Mouse (Mus musculus) embryonic fibroblast, embryonic 13.5 days (primary cell): ENCODE data around the gene Ppp2r5b. TPM values are rescaled to one million over a fixed set of nuclear protein-coding genes. Genes with fewer than 3 reads are reported as not detected.

Experiments
- H3K27ac ChIP-seq: 2 replicates; pipeline ENCODE4 v1.5.1; 2012; ENCODE audit warnings: low read length, control low read depth, inconsistent platforms; ENCODE audit not compliant: insufficient read depth
- H3K4me1 ChIP-seq: 2 replicates; pipeline ENCODE4 v1.6.1; 2011; ENCODE audit warnings: low read length; ENCODE audit not compliant: control insufficient read depth, insufficient read depth
- H3K4me3 ChIP-seq: 2 replicates; pipeline ENCODE4 v1.5.1; 2011; ENCODE audit warnings: mild to moderate bottlenecking, control low read depth, low read length; ENCODE audit not compliant: insufficient read depth
- CTCF ChIP-seq: IDR thresholded peaks from 2 replicates; pipeline ENCODE4 v1.5.1; 2011; ENCODE audit warnings: mild to moderate bottlenecking, control low read depth, low read length, moderate library complexity, borderline replicate concordance; ENCODE audit not compliant: insufficient read depth
- POLR2A ChIP-seq: IDR thresholded peaks from 2 replicates; pipeline ENCODE4 v1.6.1; 2011; ENCODE audit warnings: low read depth, mild to moderate bottlenecking, control low read depth, low read length, moderate library complexity
- polyA plus RNA-seq: library from polyadenylated mRNA; stranded (reverse); fragments of >200 nt; gene quantifications from 2 replicates; pipeline ENCODE4 v1.2.4, GENCODE M21; 2011; ENCODE audit warnings: low read depth; ENCODE audit not compliant: missing spikeins, insufficient read length

Gene Ppp2r5b
- polyA plus RNA-seq, 1 experiment = 26.0 TPM

DNA sequence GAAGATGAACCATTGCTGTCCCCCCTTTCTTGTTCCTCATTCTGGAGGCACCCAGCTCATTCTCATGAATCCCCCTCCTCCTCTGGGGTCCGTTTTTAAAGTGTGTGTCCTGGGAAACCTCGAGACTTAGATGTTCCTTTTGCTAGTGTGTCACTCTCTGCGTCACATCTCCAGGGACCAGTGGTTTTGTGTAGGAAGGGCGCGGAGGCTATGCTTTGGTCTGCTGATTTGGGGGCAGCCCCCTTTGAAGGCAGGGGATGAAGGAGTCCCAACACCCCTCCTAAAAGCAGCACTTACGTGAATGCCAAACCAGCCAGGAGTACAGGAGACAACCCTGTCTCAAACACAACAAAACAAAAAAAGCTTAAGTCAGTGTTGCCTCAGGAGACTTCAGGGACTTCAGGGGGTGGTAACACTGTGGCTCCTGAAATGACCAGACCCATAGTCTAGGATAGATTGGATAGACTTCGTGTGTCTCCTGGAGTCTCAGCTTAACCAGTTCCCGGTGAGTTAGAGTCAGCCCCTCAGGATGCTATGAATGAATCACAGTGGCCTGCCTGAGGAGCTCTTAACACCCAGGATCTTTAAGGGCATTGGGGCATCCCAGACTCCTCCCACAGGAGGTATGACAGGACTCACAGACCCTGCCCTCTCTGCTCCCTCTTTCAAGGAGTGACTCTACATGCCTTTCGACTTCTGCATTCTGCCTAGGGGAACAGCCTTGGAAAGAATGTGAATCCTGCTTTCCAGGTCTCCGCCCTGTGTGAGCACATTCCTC, 42.2 kb upstream of the Ppp2r5b start:
- Histone ChIP-seq H3K27ac (peak overlapping the region; percentile 87), H3K4me1 (peaks cover 12% of the 10 kb centered on the region), H3K4me3 (peak overlapping the region; percentile 90)
- TF ChIP-seq CTCF (no peak), POLR2A (peak; percentile 98)

DNA sequence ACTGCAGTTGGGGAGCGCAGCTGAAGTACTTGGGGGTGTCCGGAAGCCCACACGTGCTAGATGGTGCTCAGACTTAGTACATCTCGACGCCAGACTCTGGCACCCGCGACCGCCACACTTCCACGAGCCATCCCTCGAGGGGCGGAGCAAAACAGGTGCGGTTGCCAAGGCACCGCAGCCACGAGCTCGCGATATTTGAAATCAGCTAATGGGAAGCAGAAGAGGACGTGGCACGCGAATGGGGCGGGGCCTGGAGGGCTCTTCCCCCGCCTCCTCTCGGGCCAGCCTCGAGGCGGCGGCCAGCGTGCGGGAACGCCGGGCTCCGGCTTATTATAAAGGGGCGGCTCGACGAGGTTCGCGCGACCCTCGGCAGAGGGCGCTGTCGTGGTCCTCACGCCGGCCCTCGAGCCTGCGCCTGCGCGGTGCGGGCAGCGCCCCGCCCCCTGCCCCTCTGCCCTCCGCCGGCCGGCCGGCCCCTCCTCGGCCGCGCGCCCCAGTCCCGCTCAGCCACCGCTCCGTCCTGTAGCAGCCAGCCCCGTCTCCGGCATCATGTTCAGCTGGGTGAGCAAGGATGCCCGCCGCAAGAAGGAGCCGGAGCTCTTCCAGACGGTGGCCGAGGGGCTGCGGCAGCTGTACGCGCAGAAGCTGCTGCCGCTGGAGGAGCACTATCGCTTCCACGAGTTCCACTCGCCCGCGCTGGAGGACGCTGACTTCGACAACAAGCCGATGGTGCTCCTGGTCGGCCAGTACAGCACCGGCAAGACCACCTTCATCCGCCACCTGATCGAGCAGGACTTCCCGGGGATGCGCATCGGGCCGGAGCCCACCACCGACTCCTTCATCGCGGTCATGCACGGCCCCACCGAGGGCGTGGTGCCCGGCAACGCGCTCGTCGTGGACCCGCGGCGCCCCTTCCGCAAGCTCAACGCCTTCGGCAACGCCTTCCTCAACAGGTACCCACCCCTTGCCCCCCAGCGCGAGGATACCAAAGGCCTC, 41.1 kb upstream of the Ppp2r5b start, which contains the start of gene Ehd1:
Gene Ehd1, plus strand, starts transcription at position 300 of the 996 bp plus-strand sequence.
- Histone ChIP-seq H3K4me1 (peaks cover 12% of the 10 kb centered on the region), H3K27ac (peak within 1 kb of the TSS; percentile 83), H3K4me3 (peak within 1 kb of the TSS; percentile 90)
- TF ChIP-seq CTCF (peak; percentile 62; the same call in 1 of the 2 replicates), POLR2A (peak; percentile 88)

GRCm38 (mm10) chr19:6275740-6276389, 40.2 kb upstream of the Ppp2r5b start:
- H3K27ac ChIP-seq = peak overlapping the region; percentile 65
- peak overlapping the region; percentile 68 for H3K4me3 ChIP-seq
- no peak for TF ChIP-seq CTCF
- no peak for TF ChIP-seq POLR2A
- peaks cover 10% of the 10 kb centered on the region; the same call in 1 of the 2 replicates for H3K4me1 ChIP-seq

- Histone ChIP-seq H3K4me3 (no peak overlapping the region), H3K27ac (no peak overlapping the region), H3K4me1 (no peaks in the 10 kb centered on the region; the same call in 1 of the 2 replicates)
- TF ChIP-seq POLR2A (no peak), CTCF (no peak)
Observed at GRCm38 (mm10) chr19:6273998-6274608, 38.4 kb upstream of the Ppp2r5b start.

DNA sequence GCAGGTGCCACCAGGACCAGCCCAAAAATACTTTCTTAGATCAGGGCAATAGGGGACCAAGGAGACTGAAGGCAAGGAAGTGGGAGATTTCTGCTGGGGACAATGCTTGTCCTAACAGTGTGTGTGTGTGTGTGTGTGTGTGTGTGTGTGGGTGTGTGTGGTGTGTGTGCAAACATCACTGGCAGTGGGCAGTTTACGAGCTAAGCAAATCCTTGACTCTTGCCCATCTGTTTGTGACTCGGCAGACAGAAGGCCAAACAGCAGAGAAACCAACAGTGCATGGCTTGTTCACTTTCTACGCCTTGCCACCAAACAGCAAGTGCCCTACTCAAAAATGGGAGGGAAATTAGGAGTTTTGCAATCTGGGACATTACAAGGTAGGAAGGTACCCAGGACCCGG, 37.9 kb upstream of the Ppp2r5b start:
- no peak for TF ChIP-seq POLR2A
- TF ChIP-seq CTCF = no peak
- no peak overlapping the region for H3K4me3 ChIP-seq

DNA sequence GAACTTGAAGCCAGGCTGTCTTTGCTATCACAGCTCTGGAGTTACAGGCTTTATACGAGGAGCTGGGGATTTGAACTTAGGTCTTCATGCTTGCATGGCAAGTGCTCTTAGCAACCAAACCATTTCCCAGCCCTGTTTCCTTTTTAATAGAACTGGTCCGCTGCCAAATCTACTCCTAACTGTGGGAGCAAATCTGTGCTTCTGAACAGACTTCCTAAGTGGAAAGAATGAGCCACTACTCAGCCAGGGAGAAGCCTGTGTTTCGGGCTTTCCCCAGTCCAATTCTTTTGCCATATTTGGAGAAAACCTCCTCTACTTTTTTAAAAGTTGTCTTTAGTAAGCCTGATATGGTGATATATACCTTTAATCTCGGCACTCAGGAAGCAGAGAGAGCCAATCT, 37.1 kb upstream of the Ppp2r5b start:
- H3K4me1 ChIP-seq = no peaks in the 10 kb centered on the region; the same call in 1 of the 2 replicates
- H3K4me3 ChIP-seq = no peak overlapping the region
- TF ChIP-seq CTCF = no peak
- TF ChIP-seq POLR2A = no peak
- peak overlapping the region; percentile 86 for H3K27ac ChIP-seq

More for the DNA sequence above, 37.9 kb upstream of the Ppp2r5b start:
- Histone ChIP-seq H3K27ac (peak overlapping the region; percentile 86), H3K4me1 (no peaks in the 10 kb centered on the region; the same call in 1 of the 2 replicates)

- TF ChIP-seq POLR2A = no peak
- TF ChIP-seq CTCF = no peak
- Histone ChIP-seq H3K4me1 (no peaks in the 10 kb centered on the region; the same call in 1 of the 2 replicates), H3K27ac (no peak overlapping the region), H3K4me3 (no peak overlapping the region)
Observed at GRCm38 (mm10) chr19:6272053-6272452, 36.4 kb upstream of the Ppp2r5b start.

GRCm38 (mm10) chr19:6271206-6271605, 35.5 kb upstream of the Ppp2r5b start:
- no peaks in the 10 kb centered on the region; the same call in 1 of the 2 replicates for H3K4me1 ChIP-seq
- no peak overlapping the region for H3K4me3 ChIP-seq
- H3K27ac ChIP-seq = no peak overlapping the region
- TF ChIP-seq POLR2A (no peak), CTCF (no peak)
